Mouse (Mus musculus) liver, embryonic 11.5 days (tissue): ENCODE data around the gene Irgq. TPM values are rescaled to one million over a fixed set of nuclear protein-coding genes. Genes with fewer than 3 reads are reported as not detected.
"Not testable (repeated sequence)": the region's sequence is repeated elsewhere in the genome, so short reads cannot be mapped to it uniquely, and the experiment has no call there.

Experiments
- ATAC-seq: fragments of 200-750 bp; cut with Nextera tagmentation; replicated peaks from 2 replicates; pipeline ENCODE4 v1.8.0; 2017; ENCODE audit warnings: moderate number of reproducible peaks, mild to moderate bottlenecking, moderate TSS enrichment, moderate library complexity; ENCODE audit not compliant: low FRiP score
- DNase-seq: peaks from one replicate; pipeline ENCODE4 v3.0.0-alpha.2; 2017; ENCODE audit warnings: low spot score
- H3K27ac ChIP-seq: fragments of 300-500 bp; sonication (generic); 2 replicates; pipeline ENCODE4 v1.5.1; 2014; ENCODE audit warnings: mild to moderate bottlenecking, low read depth, low read length, control low read depth
- H3K27me3 ChIP-seq: fragments of 300-500 bp; sonication (generic); replicated peaks from 2 replicates; pipeline ENCODE4 v1.6.1; 2014; ENCODE audit warnings: low read length, mixed read lengths; ENCODE audit not compliant: control insufficient read depth, insufficient read depth
- H3K36me3 ChIP-seq: fragments of 300-500 bp; sonication (generic); 2 replicates; pipeline ENCODE4 v1.6.1; 2014; ENCODE audit warnings: mild to moderate bottlenecking, low read length, moderate library complexity, mixed read lengths; ENCODE audit not compliant: control insufficient read depth, insufficient read depth
- H3K4me1 ChIP-seq: fragments of 300-500 bp; sonication (generic); replicated peaks from 2 replicates; pipeline ENCODE4 v1.6.1; 2014; ENCODE audit warnings: low read length, mixed read lengths; ENCODE audit not compliant: control insufficient read depth, insufficient read depth
- H3K4me2 ChIP-seq: fragments of 300-500 bp; sonication (generic); 2 replicates; pipeline ENCODE4 v1.6.1; 2014; ENCODE audit warnings: mild to moderate bottlenecking, control low read depth, moderate library complexity
- H3K4me3 ChIP-seq: fragments of 300-500 bp; sonication (generic); 2 replicates; pipeline ENCODE4 v1.5.1; 2014; ENCODE audit warnings: low read depth, low read length, control low read depth
- H3K9ac ChIP-seq: fragments of 300-500 bp; sonication (generic); 2 replicates; pipeline ENCODE4 v1.6.1; 2014; ENCODE audit warnings: low read depth, low read length, control low read depth
- H3K9me3 ChIP-seq: fragments of 300-500 bp; sonication (generic); 2 replicates; pipeline ENCODE4 v1.6.1; 2016; ENCODE audit warnings: low read length, inconsistent platforms, mixed read lengths; ENCODE audit not compliant: control insufficient read depth
- WGBS: fragments of 180-500 bp; shearing (Covaris S2); extraction: QIAGEN DNeasy Blood & Tissue Kit; methylation state at CpG from one replicate; pipeline ENCODE4 v1.1.7; 2014; 5-methylcytosine and 5-hydroxymethylcytosine counted together
- polyA plus RNA-seq: library from polyadenylated mRNA; unstranded; fragments of >200 nt; fragmentation: Nextera tagmentation; extraction: Ambion mirVana; gene quantifications from 2 replicates; pipeline ENCODE4 v1.2.1, GENCODE M21; 2014

Irgq gene
- polyA plus RNA-seq, 1 experiment from 2014 or later, result 4.1 TPM

- peak overlapping the region; percentile 96; the same call in 1 of the 2 replicates for H3K27ac ChIP-seq
- peak overlapping the region; percentile 84 for H3K4me3 ChIP-seq
- ATAC-seq (no peak), DNase-seq (no peak)
- peak overlapping the region; percentile 95 for H3K9ac ChIP-seq
- 3% methylated on average over 12 of the region's 12 CpGs for WGBS
- H3K4me2 ChIP-seq, result peak overlapping the region; percentile 91
- H3K4me1 ChIP-seq, result peaks cover 26% of the 10 kb centered on the region
- no peaks in the 10 kb centered on the region for H3K36me3 ChIP-seq
- peaks cover 25% of the 10 kb centered on the region for H3K27me3 ChIP-seq
- no peaks in the 10 kb centered on the region for H3K9me3 ChIP-seq
Observed at GRCm38 (mm10) chr7:24506476-24506837, 24.0 kb upstream of the Irgq start.

GRCm38 (mm10) chr7:24506838-24507725, 23.4 kb upstream of the Irgq start, which contains the start of gene Zfp428:
Gene Zfp428, plus strand, starts transcription at chr7:24507006.
- peaks cover 21% of the 10 kb centered on the region for H3K27me3 ChIP-seq
- no peaks in the 10 kb centered on the region for H3K9me3 ChIP-seq
- ATAC-seq, result peak; percentile 78
- H3K36me3 ChIP-seq, result no peaks in the 10 kb centered on the region
- peak; percentile 89 for DNase-seq
- H3K9ac ChIP-seq, result peak within 1 kb of the TSS; percentile 95
- H3K4me2 ChIP-seq, result peak within 1 kb of the TSS; percentile 91
- H3K4me3 ChIP-seq, result peak within 1 kb of the TSS; percentile 84
- H3K27ac ChIP-seq, result peak within 1 kb of the TSS; percentile 96
- WGBS, result under 1% methylated on average over 82 of the region's 84 CpGs
- peaks cover 26% of the 10 kb centered on the region for H3K4me1 ChIP-seq

DNA sequence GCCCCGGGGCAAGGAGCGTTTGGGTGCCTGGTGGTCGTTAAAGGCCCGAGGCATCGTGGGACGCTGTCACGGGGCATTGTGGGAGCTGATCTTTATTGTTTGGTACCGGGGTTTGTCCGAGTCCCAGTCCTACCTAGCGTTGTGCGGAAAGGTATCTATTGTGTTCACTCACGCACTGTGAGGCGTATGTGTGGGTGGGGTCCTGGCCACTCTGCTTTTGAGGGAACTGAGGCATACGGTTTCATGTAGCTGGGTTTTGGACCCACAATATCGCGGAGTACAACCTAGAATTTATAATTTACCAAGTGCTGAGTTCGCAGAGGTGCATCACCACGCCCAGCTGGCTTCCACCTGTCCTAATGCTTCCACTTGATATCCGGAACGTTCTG, 22.8 kb upstream of the Irgq start:
- Histone ChIP-seq H3K4me1 (peaks cover 26% of the 10 kb centered on the region), H3K4me3 (peak overlapping the region; percentile 84), H3K9me3 (no peaks in the 10 kb centered on the region), H3K4me2 (peak overlapping the region; percentile 91), H3K27me3 (peaks cover 14% of the 10 kb centered on the region), H3K36me3 (no peaks in the 10 kb centered on the region), H3K27ac (peak overlapping the region; percentile 96), H3K9ac (peak overlapping the region; percentile 95)
- no peak; the same call in 1 of the 2 replicates for ATAC-seq
- DNase-seq, result no peak
- 2% methylated on average over 20 of the region's 20 CpGs for WGBS

GRCm38 (mm10) chr7:24512355-24512754, 18.1 kb upstream of the Irgq start, which contains the start of gene AC161166.1:
Gene AC161166.1, minus strand, starts transcription at chr7:24512455.
- Histone ChIP-seq H3K27ac (no peak within 1 kb of the TSS), H3K27me3 (no peaks in the 10 kb centered on the region), H3K36me3 (no peaks in the 10 kb centered on the region; the same call in 1 of the 2 replicates), H3K4me1 (peaks cover 7% of the 10 kb centered on the region; the same call in 1 of the 2 replicates), H3K9ac (no peak within 1 kb of the TSS), H3K4me2 (no peak within 1 kb of the TSS), H3K9me3 (no peaks in the 10 kb centered on the region), H3K4me3 (no peak within 1 kb of the TSS)
- ATAC-seq (no peak), DNase-seq (no peak)
- 90% methylated on average over 7 of the region's 7 CpGs for WGBS

GRCm38 (mm10) chr7:24516319-24516718, 14.2 kb upstream of the Irgq start:
- not testable (repeated sequence) for ATAC-seq, H3K27ac ChIP-seq, H3K27me3 ChIP-seq, H3K4me2 ChIP-seq, H3K4me1 ChIP-seq, H3K4me3 ChIP-seq, DNase-seq, H3K36me3 ChIP-seq, H3K9ac ChIP-seq, H3K9me3 ChIP-seq
- WGBS, result 65% methylated on average over 8 of the region's 8 CpGs

DNA sequence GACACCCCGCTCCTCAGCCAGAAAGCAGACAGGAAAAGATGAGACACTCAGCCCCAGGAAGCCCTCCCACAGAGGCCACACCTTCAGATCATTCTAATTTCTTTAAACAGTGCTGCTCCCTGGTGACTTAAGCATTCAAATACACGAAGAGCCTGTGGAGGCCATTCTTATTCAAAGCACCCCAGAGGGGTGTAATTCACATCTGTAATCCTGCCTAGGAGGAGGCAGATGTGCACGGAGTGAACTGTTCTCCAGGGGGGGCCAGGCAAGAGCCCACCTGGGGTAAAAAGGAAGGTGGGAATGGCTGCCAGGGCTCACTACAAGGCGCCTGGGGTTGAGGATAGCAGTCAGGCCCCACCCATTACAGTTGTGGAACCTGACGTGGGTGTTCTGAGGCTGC, 13.4 kb upstream of the Irgq start:
- H3K27ac ChIP-seq, result no peak overlapping the region
- H3K9me3 ChIP-seq, result no peaks in the 10 kb centered on the region
- H3K4me1 ChIP-seq, result no peaks in the 10 kb centered on the region
- H3K4me3 ChIP-seq, result no peak overlapping the region
- H3K27me3 ChIP-seq, result no peaks in the 10 kb centered on the region
- DNase-seq (no peak), ATAC-seq (no peak)
- no peak overlapping the region for H3K4me2 ChIP-seq
- no peak overlapping the region for H3K9ac ChIP-seq
- H3K36me3 ChIP-seq, result no peaks in the 10 kb centered on the region; the same call in 1 of the 2 replicates
- 65% methylated on average over 5 of the region's 5 CpGs for WGBS

DNA sequence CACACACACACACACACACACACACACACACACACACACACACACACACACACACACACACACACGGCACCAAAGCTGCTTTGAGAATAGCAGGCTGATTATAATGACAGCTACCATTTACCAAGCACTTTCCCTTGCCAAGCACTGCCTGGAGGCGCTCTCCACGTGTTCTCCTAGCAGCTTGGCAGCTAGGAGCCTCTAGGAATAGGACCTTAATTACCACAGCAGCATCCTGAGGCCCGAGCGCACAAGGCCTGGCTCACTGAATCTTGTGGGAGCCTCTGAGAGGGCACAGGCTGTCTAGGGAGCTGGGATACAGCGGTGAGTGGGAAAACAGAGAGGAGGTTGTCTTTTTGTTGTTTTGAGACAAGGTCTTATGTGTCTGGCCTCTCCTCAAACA, 12.8 kb upstream of the Irgq start:
- no peak overlapping the region for H3K9ac ChIP-seq
- ATAC-seq, result no peak
- no peak overlapping the region for H3K4me3 ChIP-seq
- no peak overlapping the region for H3K4me2 ChIP-seq
- 77% methylated on average over 6 of the region's 6 CpGs for WGBS
- H3K27ac ChIP-seq, result no peak overlapping the region
- no peaks in the 10 kb centered on the region for H3K4me1 ChIP-seq
- no peak for DNase-seq
- no peaks in the 10 kb centered on the region for H3K27me3 ChIP-seq
- H3K36me3 ChIP-seq, result no peaks in the 10 kb centered on the region; the same call in 1 of the 2 replicates
- H3K9me3 ChIP-seq, result no peaks in the 10 kb centered on the region

- no peaks in the 10 kb centered on the region; the same call in 1 of the 2 replicates for H3K36me3 ChIP-seq
- H3K4me2 ChIP-seq, result no peak overlapping the region
- no peak for DNase-seq
- no peak overlapping the region for H3K27ac ChIP-seq
- H3K27me3 ChIP-seq, result no peaks in the 10 kb centered on the region
- no peaks in the 10 kb centered on the region for H3K4me1 ChIP-seq
- no peak overlapping the region for H3K9ac ChIP-seq
- no peaks in the 10 kb centered on the region for H3K9me3 ChIP-seq
- ATAC-seq, result no peak
- H3K4me3 ChIP-seq, result no peak overlapping the region
- 68% methylated on average over 3 of the region's 3 CpGs for WGBS
Observed at GRCm38 (mm10) chr7:24519130-24519529, 11.4 kb upstream of the Irgq start.

DNA sequence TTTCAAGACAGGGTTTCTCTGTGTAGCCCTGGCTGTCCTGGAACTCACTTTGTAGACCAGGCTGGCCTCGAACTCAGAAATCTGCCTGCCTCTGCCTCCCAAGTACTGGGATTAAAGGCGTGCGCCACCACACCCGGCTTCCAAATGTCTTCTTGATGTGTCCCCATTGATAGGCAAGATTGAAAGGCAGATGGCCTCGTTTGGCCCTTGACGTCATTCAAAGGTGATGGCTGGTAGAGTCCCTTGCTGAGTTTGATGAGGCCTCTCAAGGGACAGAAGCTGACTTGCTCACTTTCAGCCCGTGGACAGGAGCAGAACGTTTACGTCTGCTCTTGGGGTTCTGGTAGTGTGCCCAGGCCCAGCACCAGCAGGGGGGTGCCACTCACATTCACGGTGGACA, 10.4 kb upstream of the Irgq start:
- H3K4me3 ChIP-seq, DNase-seq, H3K36me3 ChIP-seq, ATAC-seq, H3K27ac ChIP-seq, H3K9me3 ChIP-seq, H3K27me3 ChIP-seq, H3K4me1 ChIP-seq, H3K4me2 ChIP-seq, H3K9ac ChIP-seq: not testable (repeated sequence)
- WGBS, result 88% methylated on average over 10 of the region's 10 CpGs
